Mouse (Mus musculus) brown adipose tissue, adult 24 weeks (tissue): Measurements from ENCODE around the gene Esrrb. TPM values are rescaled to one million over a fixed set of nuclear protein-coding genes. Genes with fewer than 3 reads are reported as not detected.

ENCODE experiments used
- H3K27ac ChIP-seq: fragments of 200-500 bp; replicated peaks from 2 replicates; pipeline ENCODE4 v1.5.1; 2012; ENCODE audit warnings: low read depth, mild to moderate bottlenecking, low read length
- H3K4me1 ChIP-seq: fragments of 200-500 bp; 2 replicates; pipeline ENCODE4 v1.6.1; 2012; ENCODE audit warnings: low read length, mixed read lengths; ENCODE audit not compliant: control insufficient read depth, insufficient read depth, insufficient read length
- H3K4me3 ChIP-seq: fragments of 200-500 bp; 2 replicates; pipeline ENCODE4 v1.5.1; 2012; ENCODE audit warnings: low read depth, mild to moderate bottlenecking, low read length, moderate library complexity; ENCODE audit not compliant: insufficient read depth
- polyA plus RNA-seq: library from polyadenylated mRNA; stranded (reverse); fragments of >200 nt; gene quantifications from 2 replicates; pipeline ENCODE4 v1.2.4, GENCODE M21; 2012; ENCODE audit not compliant: missing spikeins, insufficient read depth, insufficient read length

Gene Esrrb
- polyA plus RNA-seq, 1 experiment: 0.32 TPM

DNA sequence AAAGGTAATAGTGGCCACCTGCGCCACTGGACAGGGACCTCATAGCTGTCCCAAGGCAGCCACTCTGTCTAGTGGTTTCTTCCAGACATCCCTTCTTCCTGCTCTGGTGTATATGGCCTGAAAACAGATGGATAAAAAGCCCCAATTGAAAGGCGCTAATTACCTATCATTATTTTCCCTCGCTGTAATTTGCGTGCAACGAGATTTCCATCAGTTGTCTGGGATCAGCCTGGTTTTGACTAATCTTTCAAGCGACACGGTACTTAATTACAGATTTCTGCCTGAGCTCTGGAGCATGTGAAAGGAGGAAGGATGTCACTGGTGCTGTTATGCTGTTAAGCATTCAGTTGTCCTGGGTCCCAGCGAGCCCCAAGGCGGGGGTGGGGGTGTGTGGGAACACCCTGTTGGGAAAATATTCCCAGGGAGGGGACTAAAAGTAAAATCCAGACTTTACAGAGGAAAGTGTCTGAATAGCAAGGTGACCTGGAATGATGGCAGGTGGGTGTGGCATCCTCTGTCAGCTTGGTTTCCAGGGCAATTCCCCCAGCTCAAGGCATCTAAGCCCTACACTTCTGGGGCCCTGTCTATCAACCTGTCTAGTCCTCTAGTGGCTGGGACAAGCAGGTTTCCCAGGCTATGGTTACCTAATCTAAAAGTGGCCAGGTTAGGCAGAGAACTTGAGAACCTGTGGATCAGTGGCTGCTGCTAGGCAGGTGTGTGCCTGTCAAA is 102.0 kb downstream of the Esrrb start:
- no peak overlapping the region for H3K27ac ChIP-seq
- H3K4me1 ChIP-seq: no peaks in the 10 kb centered on the region
- no peak overlapping the region for H3K4me3 ChIP-seq

DNA sequence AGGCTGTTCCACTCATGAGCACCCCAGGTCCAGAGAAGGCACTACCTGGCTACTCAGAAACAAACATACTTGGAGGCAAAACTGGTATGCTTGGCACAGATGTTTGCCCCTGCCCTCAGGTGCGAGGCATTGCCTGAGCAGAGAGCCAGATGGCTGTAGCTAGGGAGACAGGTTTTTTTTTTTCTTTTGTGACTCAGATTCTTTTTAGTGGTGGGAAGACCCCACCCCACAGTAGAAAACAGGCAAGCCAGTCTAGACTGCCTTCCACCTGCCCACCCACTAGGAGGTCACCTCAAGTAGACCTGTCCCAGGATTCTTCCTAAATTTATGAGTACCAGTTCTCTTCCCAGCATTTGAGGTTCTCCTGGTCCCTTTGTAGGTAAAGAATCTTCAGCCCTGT is 103.5 kb downstream of the Esrrb start:
- no peak overlapping the region for H3K27ac ChIP-seq
- no peak overlapping the region for H3K4me3 ChIP-seq
- no peaks in the 10 kb centered on the region for H3K4me1 ChIP-seq

DNA sequence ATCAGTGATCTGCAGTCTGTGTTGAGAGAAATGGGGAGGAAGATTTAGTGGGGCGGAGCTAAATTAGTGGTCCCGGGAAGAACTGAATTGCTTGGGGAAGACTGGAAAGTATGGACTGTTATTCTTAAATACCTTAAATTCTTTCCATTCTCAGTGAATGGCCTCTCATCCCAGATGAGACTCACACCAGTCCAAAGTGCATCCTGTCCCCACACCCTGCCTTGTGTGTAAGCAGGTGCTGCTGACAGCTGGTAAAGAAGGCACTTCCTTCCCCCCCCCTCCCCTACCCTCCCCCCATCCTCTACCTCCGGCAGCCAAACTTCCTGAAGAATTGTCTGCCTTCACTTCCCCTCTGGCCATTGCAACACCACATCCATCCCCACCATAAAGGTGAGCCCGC is 105.3 kb downstream of the Esrrb start:
- H3K4me3 ChIP-seq: no peak overlapping the region
- no peak overlapping the region for H3K27ac ChIP-seq
- no peaks in the 10 kb centered on the region for H3K4me1 ChIP-seq

- no peak overlapping the region for H3K27ac ChIP-seq
- no peaks in the 10 kb centered on the region for H3K4me1 ChIP-seq
- H3K4me3 ChIP-seq: no peak overlapping the region
Measured at GRCm38 (mm10) chr12:86469919-86470318, 109.0 kb downstream of the Esrrb start.

- no peak overlapping the region for H3K4me3 ChIP-seq
- H3K4me1 ChIP-seq: no peaks in the 10 kb centered on the region
- no peak overlapping the region for H3K27ac ChIP-seq
Measured at GRCm38 (mm10) chr12:86470912-86471311, 110.0 kb downstream of the Esrrb start.

DNA sequence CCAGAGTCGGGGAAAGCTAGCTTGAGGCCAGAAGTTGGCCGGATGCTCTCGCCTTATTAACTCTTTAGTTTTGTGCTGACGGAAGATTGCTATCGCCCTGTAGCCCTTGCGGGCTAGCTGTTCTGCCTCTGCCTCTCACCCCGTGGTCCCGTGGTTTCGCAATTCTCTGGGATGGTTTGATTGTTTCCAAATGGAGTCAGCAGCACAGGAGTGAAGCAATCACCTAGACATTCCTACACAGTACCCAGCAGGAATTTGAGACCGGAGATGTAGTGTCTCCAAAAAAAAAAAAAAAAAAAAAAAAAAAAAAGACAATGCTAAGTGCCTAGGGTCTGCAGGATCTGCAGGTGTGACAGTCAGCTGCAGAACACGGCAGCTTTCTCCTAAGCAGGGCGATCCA is 112.7 kb downstream of the Esrrb start:
- no peak overlapping the region for H3K4me3 ChIP-seq
- H3K4me1 ChIP-seq: no peaks in the 10 kb centered on the region
- no peak overlapping the region for H3K27ac ChIP-seq

DNA sequence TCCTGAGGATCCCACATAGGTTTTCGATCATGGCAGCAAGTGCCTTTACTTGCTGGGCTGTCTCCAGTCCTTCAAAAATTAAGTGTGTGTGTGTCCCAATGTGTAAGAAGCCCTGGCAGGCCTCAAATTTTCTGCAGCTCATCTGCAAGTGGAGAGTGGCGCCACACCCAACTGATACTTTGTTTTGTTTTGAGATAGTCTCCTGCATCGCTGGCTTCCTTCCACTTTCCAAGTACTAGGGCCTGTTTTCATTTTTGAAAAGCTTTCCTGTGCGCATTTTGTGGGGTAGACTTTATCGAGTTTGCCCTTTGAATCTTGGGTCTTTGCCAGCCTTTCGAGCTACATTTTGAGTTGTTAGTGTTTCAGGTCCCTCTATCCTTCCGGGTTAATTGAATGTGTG is 115.1 kb downstream of the Esrrb start:
- Histone ChIP-seq H3K27ac (no peak overlapping the region), H3K4me1 (no peaks in the 10 kb centered on the region), H3K4me3 (no peak overlapping the region)

DNA sequence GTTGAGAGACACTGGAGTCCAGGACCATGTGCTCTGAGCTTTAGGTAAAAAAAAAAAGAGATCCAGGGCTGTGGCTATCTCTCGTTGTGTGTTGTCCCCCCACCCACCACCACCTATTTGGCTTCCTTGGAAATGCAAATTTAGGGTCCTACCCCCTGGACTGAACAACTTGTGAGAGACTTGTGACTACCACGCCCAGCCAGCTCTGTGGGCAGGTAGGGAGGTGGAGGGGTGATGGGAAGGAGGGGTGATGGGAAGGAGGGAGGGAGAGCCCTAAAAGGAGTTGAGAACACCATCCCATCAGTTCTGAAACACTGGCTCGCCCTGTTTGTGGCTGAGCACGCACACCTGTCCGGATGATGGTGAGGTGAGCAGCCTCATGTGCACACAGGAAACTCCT is 118.0 kb downstream of the Esrrb start:
- H3K27ac ChIP-seq: no peak overlapping the region
- H3K4me1 ChIP-seq: peaks cover 2% of the 10 kb centered on the region; the same call in 1 of the 2 replicates
- H3K4me3 ChIP-seq: no peak overlapping the region

- Histone ChIP-seq H3K27ac (no peak overlapping the region), H3K4me1 (peaks cover 2% of the 10 kb centered on the region; the same call in 1 of the 2 replicates), H3K4me3 (no peak overlapping the region)
Measured at GRCm38 (mm10) chr12:86482029-86482428, 121.1 kb downstream of the Esrrb start.

- H3K4me3 ChIP-seq: no peak overlapping the region
- peaks cover 2% of the 10 kb centered on the region; the same call in 1 of the 2 replicates for H3K4me1 ChIP-seq
- no peak overlapping the region for H3K27ac ChIP-seq
Measured at GRCm38 (mm10) chr12:86483413-86483841, 122.5 kb downstream of the Esrrb start.

GRCm38 (mm10) chr12:86488005-86488404 is 127.1 kb downstream of the Esrrb start:
- Histone ChIP-seq H3K27ac (no peak overlapping the region), H3K4me1 (peaks cover 3% of the 10 kb centered on the region; the same call in 1 of the 2 replicates), H3K4me3 (no peak overlapping the region)

- peaks cover 3% of the 10 kb centered on the region; the same call in 1 of the 2 replicates for H3K4me1 ChIP-seq
- no peak overlapping the region for H3K4me3 ChIP-seq
- H3K27ac ChIP-seq: no peak overlapping the region
Measured at GRCm38 (mm10) chr12:86490052-86490451, 129.1 kb downstream of the Esrrb start.

DNA sequence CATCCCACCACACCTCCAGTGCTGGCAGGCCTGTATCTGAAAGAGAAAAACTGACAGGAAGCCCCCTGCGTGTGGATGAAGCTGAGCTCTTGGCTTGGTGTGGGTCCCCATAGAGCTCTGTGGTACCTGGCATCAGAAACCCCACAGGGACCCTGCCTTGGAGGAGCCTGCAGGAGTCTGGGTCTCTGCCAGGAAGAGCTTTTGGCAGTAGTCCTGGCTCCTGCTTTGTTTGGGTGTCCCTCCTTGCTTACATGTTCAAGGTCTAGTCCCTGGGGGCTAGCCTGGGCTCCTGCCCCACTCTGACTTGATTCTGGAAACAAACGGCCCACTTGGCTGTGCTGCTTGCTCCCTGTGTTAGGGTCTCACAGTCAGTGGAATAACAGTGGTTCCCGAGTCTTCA is 130.6 kb downstream of the Esrrb start:
- no peak overlapping the region for H3K27ac ChIP-seq
- H3K4me1 ChIP-seq: peaks cover 3% of the 10 kb centered on the region; the same call in 1 of the 2 replicates
- no peak overlapping the region for H3K4me3 ChIP-seq

- Histone ChIP-seq H3K27ac (no peak overlapping the region), H3K4me1 (peaks cover 3% of the 10 kb centered on the region; the same call in 1 of the 2 replicates), H3K4me3 (no peak overlapping the region)
Measured at GRCm38 (mm10) chr12:86492822-86493221, 131.9 kb downstream of the Esrrb start.

DNA sequence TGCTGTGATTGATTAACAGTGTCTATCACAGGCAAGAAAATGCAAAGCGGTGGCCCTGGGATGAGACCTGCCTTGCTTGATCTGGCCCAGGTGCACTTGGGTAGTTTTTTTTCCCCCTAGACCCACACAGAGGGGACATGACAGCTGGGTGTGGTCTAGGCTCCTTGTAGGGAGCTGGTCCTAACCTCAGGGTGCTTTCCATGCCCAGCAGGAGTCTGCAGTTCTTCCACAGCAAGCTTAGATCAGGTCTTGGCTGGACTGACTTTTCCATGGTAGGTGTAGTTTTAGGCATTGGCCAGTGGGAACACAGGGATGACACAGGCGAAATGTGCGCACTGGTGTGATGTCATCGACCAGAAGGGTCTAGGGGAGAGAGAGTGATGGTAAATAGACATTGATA is 136.2 kb downstream of the Esrrb start:
- no peak overlapping the region for H3K27ac ChIP-seq
- H3K4me3 ChIP-seq: no peak overlapping the region
- H3K4me1 ChIP-seq: peaks cover 14% of the 10 kb centered on the region

GRCm38 (mm10) chr12:86498765-86499164 is 137.8 kb downstream of the Esrrb start:
- Histone ChIP-seq H3K4me3 (no peak overlapping the region), H3K4me1 (peaks cover 11% of the 10 kb centered on the region), H3K27ac (0 out of 2 replicates have a peak overlapping the region, but pooled peaks have one; percentile 19)
